Mouse (Mus musculus): ENCODE data around the gene Sugct.

- TF ChIP-seq CTCF (IDR thresholded peaks at IDR 0.05; ENCODE audit: extremely low read depth, insufficient read depth, insufficient read length, insufficient replicate concordance) (no peak), POLR2A (IDR thresholded peaks at IDR 0.05; ENCODE audit: low read depth, low read length) (no peak)
Observed at GRCm38 (mm10) chr13:16968995-16969394, 726.4 kb downstream of the Sugct start.

All from spleen, adult 2 months (tissue).